Mouse (Mus musculus): ENCODE data around the gene Trim46.

Gene Trim46

GRCm38 (mm10) chr3:89271760-89272159 is 25.7 kb upstream of the Trim46 start:
- no peak for DNase-seq (ENCODE audit: low spot score in 2 of 2)

GRCm38 (mm10) chr3:89270891-89271290 is 24.8 kb upstream of the Trim46 start:
- DNase-seq (ENCODE audit: low spot score in 2 of 2): peak in 1 of 2 experiments; percentile 43

GRCm38 (mm10) chr3:89270051-89270755 is 24.1 kb upstream of the Trim46 start, which contains the start of gene Slc50a1:
TSS of gene Slc50a1 (minus strand) at chr3:89270570.
- DNase-seq (ENCODE audit: low spot score in 2 of 2): peak; percentile 70 to 76

- no peak for DNase-seq (ENCODE audit: low spot score in 2 of 2)
These were observed 22.8 kb upstream of the Trim46 start for GRCm38 (mm10) chr3:89268916-89269315.

GRCm38 (mm10) chr3:89266439-89266893 is 20.4 kb upstream of the Trim46 start:
- peak in 1 of 2 experiments; percentile 66 for DNase-seq (ENCODE audit: low spot score in 2 of 2)

GRCm38 (mm10) chr3:89262417-89262816 is 16.3 kb upstream of the Trim46 start:
- no peak for DNase-seq (ENCODE audit: low spot score in 2 of 2)

- no peak for DNase-seq (ENCODE audit: low spot score in 2 of 2)
These were observed 14.1 kb upstream of the Trim46 start for GRCm38 (mm10) chr3:89260211-89260610.

- no peak for DNase-seq (ENCODE audit: low spot score in 2 of 2)
These were observed 13.0 kb upstream of the Trim46 start, which contains the start of gene Dpm3 for GRCm38 (mm10) chr3:89259076-89259475. TSS of gene Dpm3 (plus strand) at chr3:89259358.

- DNase-seq (ENCODE audit: low spot score in 2 of 2): no peak
These were observed 10.1 kb upstream of the Trim46 start for GRCm38 (mm10) chr3:89256177-89256576.

- DNase-seq (ENCODE audit: low spot score in 2 of 2): no peak
These were observed 8.9 kb upstream of the Trim46 start for GRCm38 (mm10) chr3:89254994-89255393.

- DNase-seq (ENCODE audit: low spot score in 2 of 2): no peak
These were observed 5.3 kb upstream of the Trim46 start for GRCm38 (mm10) chr3:89251365-89251895.

- DNase-seq (ENCODE audit: low spot score in 2 of 2): no peak
These were observed 4.4 kb upstream of the Trim46 start for GRCm38 (mm10) chr3:89250435-89251040.

GRCm38 (mm10) chr3:89247466-89247865 is 1.4 kb upstream of the Trim46 start:
- no peak for DNase-seq (ENCODE audit: low spot score in 2 of 2)

- DNase-seq (ENCODE audit: low spot score in 2 of 2): peak in 1 of 2 experiments; percentile 53
These were observed 379 bp downstream of the Trim46 start, which contains the start of gene Krtcap2 for GRCm38 (mm10) chr3:89245688-89246171. TSS of gene Krtcap2 (plus strand) at chr3:89245966.

- DNase-seq (ENCODE audit: low spot score in 2 of 2): no peak
These were observed 974 bp downstream of the Trim46 start for GRCm38 (mm10) chr3:89244982-89245687.

- DNase-seq (ENCODE audit: low spot score in 2 of 2): no peak
These were observed 1.7 kb downstream of the Trim46 start for GRCm38 (mm10) chr3:89244158-89244981.

- DNase-seq (ENCODE audit: low spot score in 2 of 2): no peak
These were observed 2.5 kb downstream of the Trim46 start for GRCm38 (mm10) chr3:89243609-89244008.

- no peak for DNase-seq (ENCODE audit: low spot score in 2 of 2)
These were observed 3.7 kb downstream of the Trim46 start for GRCm38 (mm10) chr3:89242331-89242895.

GRCm38 (mm10) chr3:89238494-89238893 is 7.6 kb downstream of the Trim46 start:
- no peak for DNase-seq (ENCODE audit: low spot score in 2 of 2)

GRCm38 (mm10) chr3:89237682-89238081 is 8.4 kb downstream of the Trim46 start:
- DNase-seq (ENCODE audit: low spot score in 2 of 2): no peak

GRCm38 (mm10) chr3:89236516-89236915 is 9.6 kb downstream of the Trim46 start:
- no peak for DNase-seq (ENCODE audit: low spot score in 2 of 2)
